Mouse (Mus musculus) midbrain, postnatal 0 days (tissue): Measurements from ENCODE around the gene Tulp4. TPM values are rescaled to one million over a fixed set of nuclear protein-coding genes. Genes with fewer than 3 reads are reported as not detected.

Source experiments
- ATAC-seq: fragments of 200-750 bp; cut with Nextera tagmentation; 2 replicates; pipeline ENCODE4 v1.8.0; 2017; ENCODE audit warnings: moderate number of reproducible peaks, mild to moderate bottlenecking, moderate TSS enrichment, moderate library complexity; ENCODE audit not compliant: low FRiP score
- DNase-seq: peaks from one replicate; pipeline ENCODE4 v3.0.0-alpha.2; 2015; ENCODE audit warnings: low spot score
- H3K27ac ChIP-seq: fragments of 300-500 bp; sonication (generic); 2 replicates; pipeline ENCODE4 v1.5.1; 2014; ENCODE audit warnings: low read depth, mild to moderate bottlenecking, low read length, mixed read lengths
- H3K27me3 ChIP-seq: fragments of 300-500 bp; sonication (generic); 2 replicates; pipeline ENCODE4 v1.6.1; 2014; ENCODE audit warnings: low read length, control low read depth, mixed read lengths; ENCODE audit not compliant: insufficient read depth
- H3K36me3 ChIP-seq: fragments of 300-500 bp; sonication (generic); 2 replicates; pipeline ENCODE4 v1.6.1; 2014; ENCODE audit warnings: low read length, control low read depth, mixed read lengths; ENCODE audit not compliant: insufficient read depth
- H3K4me1 ChIP-seq: fragments of 300-500 bp; sonication (generic); 2 replicates; pipeline ENCODE4 v1.6.1; 2014; ENCODE audit warnings: mild to moderate bottlenecking, control low read depth, antibody characterized with exemption, low read length, mixed read lengths; ENCODE audit not compliant: insufficient read depth
- H3K4me2 ChIP-seq: fragments of 300-500 bp; sonication (generic); 2 replicates; pipeline ENCODE4 v1.6.1; 2014; ENCODE audit warnings: low read depth, mild to moderate bottlenecking, low read length, mixed read lengths; ENCODE audit not compliant: poor library complexity, severe bottlenecking
- H3K4me3 ChIP-seq: fragments of 300-500 bp; sonication (generic); 2 replicates; pipeline ENCODE4 v1.5.1; 2014; ENCODE audit warnings: low read depth, mild to moderate bottlenecking, low read length, moderate library complexity
- H3K9ac ChIP-seq: fragments of 300-500 bp; sonication (generic); replicated peaks from 2 replicates; pipeline ENCODE4 v1.6.1; 2014; ENCODE audit warnings: mild to moderate bottlenecking, low read length, moderate library complexity, mixed read lengths; ENCODE audit not compliant: poor library complexity, severe bottlenecking
- H3K9me3 ChIP-seq: fragments of 300-500 bp; sonication (generic); 2 replicates; pipeline ENCODE4 v1.6.1; 2016; ENCODE audit warnings: low read length, control low read depth
- CTCF ChIP-seq: IDR thresholded peaks from 2 replicates; pipeline ENCODE4 v1.5.1; 2016; ENCODE audit warnings: antibody characterized with exemption, mild to moderate bottlenecking
- WGBS: fragments of 180-500 bp; shearing (Covaris S2); extraction: QIAGEN DNeasy Blood & Tissue Kit; methylation state at CpG from one replicate; pipeline ENCODE4 v1.1.7; 2014; 5-methylcytosine and 5-hydroxymethylcytosine counted together
- polyA plus RNA-seq: library from polyadenylated mRNA; unstranded; fragments of >200 nt; fragmentation: Nextera tagmentation; extraction: Ambion mirVana; gene quantifications from 2 replicates; pipeline ENCODE4 v1.2.1, GENCODE M21; 2015
- total RNA-seq: library from RNA; depleted of rRNA; stranded (reverse); fragments of >200 nt; gene quantifications from 2 replicates; pipeline ENCODE4 v1.2.3, GENCODE M21; 2014

Tulp4 gene
- total and polyA plus RNA-seq, 2 experiments from 2014 or later, result 87.9 to 268 TPM

GRCm38 (mm10) chr17:6073405-6073804 is 32.8 kb upstream of the Tulp4 start:
- peaks cover 31% of the 10 kb centered on the region for H3K36me3 ChIP-seq
- no peak for DNase-seq
- no peak overlapping the region for H3K27ac ChIP-seq
- no peak overlapping the region for H3K4me2 ChIP-seq
- 90% methylated on average over 7 of the region's 7 CpGs for WGBS
- TF ChIP-seq CTCF, result no peak
- no peak overlapping the region for H3K9ac ChIP-seq
- H3K9me3 ChIP-seq, result no peaks in the 10 kb centered on the region
- no peaks in the 10 kb centered on the region for H3K27me3 ChIP-seq
- no peak overlapping the region for H3K4me3 ChIP-seq
- ATAC-seq, result no peak
- H3K4me1 ChIP-seq, result no peaks in the 10 kb centered on the region

DNA sequence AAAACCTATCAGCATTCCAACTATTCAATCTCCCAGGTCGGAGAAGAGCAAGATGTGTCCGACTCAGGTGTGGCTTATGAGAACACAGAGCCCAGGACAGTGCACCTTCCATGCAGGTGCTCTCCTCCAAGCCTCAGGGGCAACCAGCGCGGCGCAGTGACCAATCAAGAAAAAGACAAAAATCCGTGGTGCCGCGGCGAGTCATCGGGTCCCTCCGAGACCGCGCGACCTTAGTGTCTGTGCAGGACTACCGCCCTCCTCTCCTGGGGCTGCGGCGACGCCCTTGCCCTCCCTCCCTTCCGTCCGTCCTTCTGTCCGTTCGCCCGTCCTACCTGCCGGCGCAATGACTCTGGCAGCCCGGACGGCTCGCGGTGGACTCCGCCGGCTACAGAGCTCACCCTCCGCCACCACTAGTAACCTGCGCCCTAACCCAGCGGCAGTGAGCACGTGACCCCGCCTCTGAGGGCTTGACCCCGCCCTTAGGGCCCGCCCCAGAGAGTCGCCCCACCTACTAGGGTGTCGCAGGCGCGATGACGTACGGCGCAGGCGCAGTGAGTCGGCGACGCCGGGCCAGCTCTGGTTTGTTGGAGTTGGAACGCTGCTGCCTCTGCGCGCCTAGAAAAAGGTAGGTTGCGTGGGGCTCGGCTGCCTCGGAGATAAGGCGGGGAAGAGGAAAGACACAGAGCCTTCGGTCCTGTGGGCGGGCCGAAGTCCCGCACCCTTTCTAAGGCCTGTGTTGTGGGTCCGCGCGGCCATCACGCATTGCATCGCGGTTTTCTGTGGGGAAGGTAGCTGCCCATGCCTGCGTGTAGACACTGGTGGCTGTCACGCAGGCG is 26.7 kb upstream of the Tulp4 start, which contains the start of the genes Serac1 and Gtf2h5:
TSS of gene Serac1 (minus strand) at position 455 of the 836 bp plus-strand sequence.
TSS of gene Gtf2h5 (plus strand) at position 500 of the 836 bp plus-strand sequence.
- no peak for TF ChIP-seq CTCF
- under 1% methylated on average over 67 of the region's 70 CpGs for WGBS

GRCm38 (mm10) chr17:6083323-6083890 is 22.8 kb upstream of the Tulp4 start:
- H3K4me1 ChIP-seq, result peaks cover 8% of the 10 kb centered on the region; the same call in 1 of the 2 replicates
- no peak overlapping the region for H3K4me3 ChIP-seq
- TF ChIP-seq CTCF, result no peak
- H3K9me3 ChIP-seq, result no peaks in the 10 kb centered on the region
- H3K4me2 ChIP-seq, result no peak overlapping the region
- DNase-seq, result no peak
- H3K36me3 ChIP-seq, result peaks cover 23% of the 10 kb centered on the region
- H3K9ac ChIP-seq, result no peak overlapping the region
- H3K27ac ChIP-seq, result no peak overlapping the region
- WGBS, result 83% methylated on average over 5 of the region's 5 CpGs
- no peak for ATAC-seq
- no peaks in the 10 kb centered on the region for H3K27me3 ChIP-seq

More for the DNA sequence above, 26.7 kb upstream of the Tulp4 start, which contains the start of the genes Serac1 and Gtf2h5:
- Histone ChIP-seq H3K4me2 (peak within 1 kb of the TSS; percentile 73), H3K4me1 (peaks cover 8% of the 10 kb centered on the region; the same call in 1 of the 2 replicates), H3K36me3 (peaks cover 4% of the 10 kb centered on the region), H3K27ac (peak within 1 kb of the TSS; percentile 86), H3K27me3 (no peaks in the 10 kb centered on the region), H3K9me3 (no peaks in the 10 kb centered on the region), H3K4me3 (peak within 1 kb of the TSS; percentile 83), H3K9ac (peak within 1 kb of the TSS; percentile 85)
- ATAC-seq, result peak; percentile 98
- DNase-seq, result peak; percentile 98

DNA sequence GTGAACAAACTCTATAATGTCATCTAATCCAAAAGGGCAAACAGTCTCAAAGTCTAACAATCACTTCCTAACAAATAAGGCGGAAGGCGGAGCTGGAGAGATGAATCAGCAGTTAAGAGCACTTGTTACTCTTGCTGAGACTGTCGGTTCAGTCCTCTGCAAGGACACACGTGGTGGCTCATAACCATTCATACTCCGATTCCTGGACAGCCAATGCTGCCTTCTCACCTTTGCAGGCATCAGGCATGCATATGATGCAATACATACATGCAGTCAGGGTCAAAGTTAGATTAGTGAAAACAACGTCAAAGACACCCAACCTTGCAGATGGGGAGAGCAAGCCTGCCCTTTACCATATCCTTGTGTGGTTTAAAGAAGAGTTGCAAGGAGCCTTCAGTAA is 14.6 kb upstream of the Tulp4 start:
- Histone ChIP-seq H3K36me3 (peaks cover 12% of the 10 kb centered on the region), H3K4me2 (no peak overlapping the region), H3K9me3 (no peaks in the 10 kb centered on the region), H3K9ac (no peak overlapping the region), H3K4me1 (no peaks in the 10 kb centered on the region), H3K4me3 (no peak overlapping the region), H3K27me3 (no peaks in the 10 kb centered on the region), H3K27ac (no peak overlapping the region)
- DNase-seq (no peak), ATAC-seq (no peak)
- 91% methylated on average over 6 of the region's 6 CpGs for WGBS
- no peak for TF ChIP-seq CTCF

DNA sequence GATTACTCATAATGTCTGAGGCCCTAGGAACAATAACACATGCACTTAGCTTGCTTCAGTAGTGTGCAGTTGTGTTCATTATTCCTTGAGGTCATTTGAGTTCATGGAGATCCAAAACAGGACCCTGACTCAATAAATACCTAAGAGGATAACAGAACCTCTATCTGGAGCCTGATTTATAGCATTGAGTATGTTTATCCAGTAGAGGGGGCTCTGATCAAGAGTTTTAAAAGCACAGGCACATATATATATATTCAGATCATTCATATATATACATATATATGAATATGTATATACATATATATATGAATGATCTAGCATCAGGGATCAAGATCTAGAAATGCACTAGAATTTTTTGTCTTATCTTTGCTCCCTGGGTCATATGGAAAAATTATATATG is 10.7 kb upstream of the Tulp4 start:
- no peak overlapping the region for H3K4me3 ChIP-seq
- ATAC-seq (no peak), DNase-seq (no peak)
- H3K4me1 ChIP-seq, result no peaks in the 10 kb centered on the region
- H3K27me3 ChIP-seq, result no peaks in the 10 kb centered on the region
- H3K36me3 ChIP-seq, result 0 out of 2 replicates have a peak, but pooled peaks cover 3% of the 10 kb centered on the region
- no peaks in the 10 kb centered on the region for H3K9me3 ChIP-seq
- H3K27ac ChIP-seq, result no peak overlapping the region
- H3K9ac ChIP-seq, result no peak overlapping the region
- TF ChIP-seq CTCF, result peak; percentile 50
- H3K4me2 ChIP-seq, result no peak overlapping the region

- peak; percentile 91 for TF ChIP-seq CTCF
- H3K27ac ChIP-seq, result no peak overlapping the region
- WGBS, result 31% methylated on average over 4 of the region's 4 CpGs
- no peaks in the 10 kb centered on the region for H3K9me3 ChIP-seq
- H3K27me3 ChIP-seq, result no peaks in the 10 kb centered on the region
- H3K36me3 ChIP-seq, result no peaks in the 10 kb centered on the region
- no peak overlapping the region for H3K9ac ChIP-seq
- ATAC-seq (no peak), DNase-seq (peak; percentile 74)
- no peak overlapping the region for H3K4me3 ChIP-seq
- no peaks in the 10 kb centered on the region for H3K4me1 ChIP-seq
- H3K4me2 ChIP-seq, result no peak overlapping the region
Measured at GRCm38 (mm10) chr17:6097884-6098283, 8.4 kb upstream of the Tulp4 start.
